Mouse (Mus musculus) CD8-positive naive resting alpha-beta T cell, adult 57 days (primary cell): ENCODE measurements around the gene Id2. TPM values are rescaled to one million over a fixed set of nuclear protein-coding genes. Genes with fewer than 3 reads are reported as not detected.

Experiments
- total RNA-seq: library from RNA; stranded (reverse); gene quantifications from one replicate; pipeline ENCODE4 v1.2.4, GENCODE M21; 2023

The Id2 gene
- 173 TPM for total RNA-seq

GRCm38 (mm10) chr12:25097052-25097209 lies at the start of gene Id2:
TSS of gene Id2 (minus strand) at chr12:25097140.

Other genes starting within 250 kb of the Id2 start
- 97.5 TPM for gene Kidins220, start 122.2 kb downstream of the Id2 start, total RNA-seq